Mouse (Mus musculus) cerebellum, adult (tissue): Measurements from ENCODE around the gene Gm3336.
A peak's percentile ranks its signal among the peaks of the same experiment; 100 is the strongest.

ENCODE experiments used
- ATAC-seq: cut with Nextera tagmentation; 2 replicates; pipeline ENCODE4 v1.9.2; 2017; ENCODE audit warnings: mild to moderate bottlenecking, moderate library complexity, mixed read lengths; ENCODE audit not compliant: insufficient number of reproducible peaks, low FRiP score, low TSS enrichment

Gm3336 gene

DNA sequence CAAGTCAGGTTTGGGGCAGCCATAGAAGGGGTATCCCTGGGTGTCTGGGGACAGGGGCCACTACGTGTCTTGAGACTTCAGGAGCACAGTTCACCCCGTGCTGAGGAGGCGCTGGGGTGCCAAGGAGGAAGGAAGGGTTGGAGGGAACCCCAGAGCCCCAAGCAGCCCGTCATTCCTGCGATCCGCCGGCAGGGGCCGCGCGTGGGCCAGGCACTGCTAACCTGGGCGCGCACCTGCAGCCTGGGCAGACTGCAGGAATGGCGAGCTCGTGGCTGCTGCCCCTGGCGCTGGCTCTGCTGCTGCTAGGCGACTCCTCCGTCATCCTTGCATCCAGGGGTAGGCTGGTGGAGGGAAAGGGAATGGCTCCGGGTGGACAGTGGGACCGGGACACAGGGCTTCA is at the start of gene Gm3336:
Gm3336 (plus strand) TSS at position 247 of the 400 bp plus-strand sequence.
- ATAC-seq, result peak; percentile 65

DNA sequence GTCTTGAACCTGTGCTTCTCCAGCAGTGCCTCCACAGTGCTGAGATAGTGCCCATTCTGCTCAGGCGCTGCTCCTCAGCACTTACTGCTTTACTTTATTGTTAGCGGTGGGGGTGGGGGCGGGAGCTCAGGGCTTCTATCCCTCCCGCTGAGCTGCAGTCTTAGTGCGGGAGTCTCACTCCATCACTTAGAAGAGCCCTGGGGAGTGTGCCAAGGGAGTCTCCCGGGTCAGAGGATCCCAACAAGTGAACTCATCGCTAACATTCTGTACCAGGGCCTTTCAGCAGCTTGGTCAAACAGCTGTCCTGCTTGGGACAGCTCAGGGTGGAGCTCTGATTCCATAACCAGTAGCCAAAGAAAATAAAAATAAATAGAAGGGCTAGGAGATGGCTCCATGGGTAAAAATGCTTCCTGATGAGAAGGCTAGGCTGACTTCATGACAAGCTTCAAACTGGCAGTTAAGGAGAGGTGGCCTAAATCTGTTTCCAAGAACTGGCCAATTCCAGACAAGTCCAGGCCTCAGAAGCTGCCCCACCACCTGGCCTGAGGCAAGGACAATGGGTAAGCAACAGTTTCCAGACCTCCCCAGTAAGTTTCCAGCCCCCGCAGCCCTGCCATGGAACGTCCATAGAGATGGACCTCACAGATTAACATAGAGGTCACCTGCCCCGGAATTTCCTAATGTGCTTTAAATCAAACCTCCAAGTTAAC is 46.6 kb upstream of the Gm3336 start:
- no peak for ATAC-seq

DNA sequence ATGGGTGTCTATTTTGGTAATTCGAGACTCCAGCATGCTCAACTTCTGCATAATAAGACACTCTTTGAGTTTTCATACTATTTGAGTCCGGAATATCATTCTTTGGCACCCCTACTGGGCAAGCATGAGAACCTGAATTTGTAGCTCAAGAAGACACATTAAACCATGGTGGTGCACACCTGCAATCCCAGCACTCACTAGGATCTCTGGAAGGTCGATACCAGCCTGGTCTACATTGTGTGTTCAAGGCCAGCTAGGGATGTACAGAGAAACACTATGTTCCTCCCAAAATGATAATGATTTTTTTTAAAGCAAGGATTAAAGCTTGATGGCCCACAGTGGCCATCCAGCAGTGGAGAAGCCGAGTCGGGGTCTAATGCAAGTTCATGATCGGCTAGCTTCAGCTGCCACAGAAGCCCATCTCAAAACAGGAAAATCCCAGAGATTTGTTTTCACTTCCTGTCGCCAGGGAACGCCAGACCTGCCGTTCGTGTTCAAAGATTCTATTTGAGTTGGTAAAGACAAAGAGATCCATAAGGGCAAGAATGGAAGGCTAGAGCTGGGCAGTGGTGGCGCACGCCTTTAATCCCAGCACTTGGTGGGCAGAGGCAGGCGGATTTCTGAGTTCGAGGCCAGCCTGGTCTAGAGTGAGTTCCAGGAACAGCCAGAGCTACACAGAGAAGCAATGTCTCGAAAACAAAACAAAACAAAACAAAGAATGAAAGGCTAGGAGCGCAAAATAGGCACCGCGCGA is 45.8 kb upstream of the Gm3336 start:
- ATAC-seq, result no peak

DNA sequence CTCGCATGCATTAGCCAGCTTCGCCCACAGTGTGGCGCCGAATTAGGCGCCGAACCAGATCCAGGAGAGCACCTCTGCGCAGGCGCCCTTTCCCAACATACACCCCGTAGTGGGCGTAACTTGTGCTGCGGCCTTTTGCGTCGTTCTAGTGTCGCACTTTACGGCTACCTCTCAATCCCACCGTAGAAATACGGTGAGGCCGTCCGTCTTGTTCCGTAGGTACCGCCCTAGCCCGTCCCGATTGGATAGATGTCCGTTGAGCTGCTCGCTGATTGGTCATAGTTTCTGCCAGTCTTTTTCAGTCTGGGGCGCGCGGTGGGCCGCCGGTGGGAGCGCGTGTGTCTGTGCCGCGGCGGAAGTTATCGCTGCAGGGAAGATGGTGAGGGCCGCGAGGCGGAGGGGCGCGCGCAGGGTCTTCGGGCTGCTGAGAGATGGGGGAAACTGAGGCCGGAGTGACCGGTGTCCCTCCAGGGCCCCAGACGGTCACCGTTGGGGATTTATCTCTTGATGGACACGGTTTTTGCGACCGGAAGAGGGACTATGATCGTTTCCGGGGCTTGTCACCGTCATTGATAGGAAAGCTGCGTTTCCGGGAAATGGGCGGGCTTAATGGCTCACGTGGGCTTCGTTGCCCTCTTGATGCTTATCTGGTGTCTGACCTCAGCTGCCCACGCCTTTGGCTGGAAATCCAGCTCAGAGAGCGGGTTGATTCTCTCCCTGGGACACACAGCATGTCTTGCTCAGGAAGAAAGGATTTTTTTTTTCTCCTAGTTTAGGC is 45.1 kb upstream of the Gm3336 start, which contains the start of gene Lsm4:
Lsm4 (plus strand) TSS at position 170 of the 778 bp plus-strand sequence.
- ATAC-seq, result peak; percentile 93

DNA sequence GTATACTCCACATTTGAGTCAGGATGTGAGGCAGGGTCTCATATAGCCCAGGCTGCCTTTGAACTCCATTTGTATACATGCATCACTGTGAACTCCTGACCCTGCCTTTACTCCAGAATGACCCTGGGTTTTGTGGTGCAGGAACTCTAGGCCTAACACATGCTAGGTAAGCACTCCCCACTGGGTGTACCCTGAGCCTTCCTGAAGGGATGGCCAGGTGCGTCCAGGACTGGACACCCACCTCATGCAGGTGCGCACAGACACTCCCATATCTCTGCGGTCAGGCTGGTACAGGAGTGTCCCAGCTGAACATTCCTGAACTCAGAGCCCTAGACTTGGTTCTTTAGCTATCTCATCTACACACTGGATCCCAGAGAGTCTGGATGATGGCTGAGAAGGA is 44.2 kb upstream of the Gm3336 start:
- no peak for ATAC-seq

DNA sequence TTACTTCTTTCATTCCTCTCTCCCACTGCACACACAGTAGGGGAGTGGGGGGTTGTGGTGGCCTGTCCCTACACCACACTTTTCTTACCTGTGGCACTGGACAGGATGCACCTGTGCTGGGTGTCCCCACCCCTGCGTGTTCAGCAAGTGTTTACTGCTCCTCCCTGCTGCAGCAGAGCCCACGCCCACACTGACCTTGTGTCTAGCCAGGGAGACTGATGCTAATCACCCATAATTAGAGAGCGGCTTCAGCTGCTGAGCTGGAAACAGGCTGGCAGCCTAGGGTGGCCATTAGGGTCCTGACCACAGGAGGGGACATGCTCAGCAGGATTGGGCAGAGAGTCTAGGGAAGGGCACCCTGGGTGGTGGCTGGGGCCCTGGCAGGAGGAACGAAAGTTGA is 43.6 kb upstream of the Gm3336 start:
- no peak for ATAC-seq

DNA sequence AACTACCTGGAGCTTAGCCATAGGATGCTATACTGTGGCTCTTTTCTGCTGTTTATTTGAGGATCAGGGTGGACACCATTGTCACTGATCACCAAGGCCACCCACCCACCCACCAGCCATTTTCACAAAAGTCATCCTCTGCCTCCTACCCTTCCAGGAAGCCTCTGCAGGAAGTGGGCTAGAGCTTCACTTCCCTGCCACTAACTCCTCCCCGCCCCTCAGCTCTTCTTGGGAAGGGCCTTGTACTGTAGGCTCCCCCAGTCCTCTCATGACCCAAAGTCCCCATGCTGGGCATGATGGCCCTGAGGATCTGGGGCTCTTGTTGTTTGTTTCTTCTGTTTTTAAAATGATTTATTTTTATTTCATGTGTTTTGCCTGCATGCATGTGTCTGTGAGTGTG is 43.0 kb upstream of the Gm3336 start:
- no peak for ATAC-seq

GRCm38 (mm10) chr8:70677451-70678080 is 40.8 kb upstream of the Gm3336 start:
- ATAC-seq, result no peak

GRCm38 (mm10) chr8:70678679-70679078 is 39.7 kb upstream of the Gm3336 start:
- ATAC-seq, result no peak

- ATAC-seq, result no peak
Measured at GRCm38 (mm10) chr8:70679404-70679803, 38.9 kb upstream of the Gm3336 start.

- ATAC-seq, result no peak
Measured at GRCm38 (mm10) chr8:70680039-70680438, 38.3 kb upstream of the Gm3336 start.

DNA sequence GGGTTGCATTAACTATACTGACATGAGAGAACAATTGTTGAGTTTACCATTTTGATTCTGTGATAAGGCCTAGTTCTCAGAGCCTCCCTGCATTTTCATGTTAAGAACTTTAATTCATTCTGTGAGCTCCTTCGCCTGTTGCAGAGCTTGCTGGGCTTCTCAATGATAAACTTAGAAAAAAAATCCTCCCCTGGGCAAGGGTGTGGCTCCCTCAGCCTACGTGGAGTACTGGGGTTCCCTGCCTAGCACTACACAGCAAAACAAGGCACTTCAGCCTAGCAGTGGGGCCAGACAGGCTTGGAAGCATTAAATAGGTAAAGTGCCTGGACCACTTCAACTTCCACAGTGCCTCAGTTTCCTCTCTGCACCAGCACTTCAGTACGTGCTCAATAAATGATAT is 36.9 kb upstream of the Gm3336 start:
- ATAC-seq, result no peak

- ATAC-seq, result no peak
Measured at GRCm38 (mm10) chr8:70682193-70682592, 36.1 kb upstream of the Gm3336 start.

- no peak for ATAC-seq
Measured at GRCm38 (mm10) chr8:70682692-70683091, 35.7 kb upstream of the Gm3336 start.

- no peak for ATAC-seq
Measured at GRCm38 (mm10) chr8:70684291-70684690, 34.1 kb upstream of the Gm3336 start.

GRCm38 (mm10) chr8:70687576-70687975 is 30.8 kb upstream of the Gm3336 start:
- no peak for ATAC-seq

GRCm38 (mm10) chr8:70688136-70688535 is 30.2 kb upstream of the Gm3336 start:
- no peak for ATAC-seq

DNA sequence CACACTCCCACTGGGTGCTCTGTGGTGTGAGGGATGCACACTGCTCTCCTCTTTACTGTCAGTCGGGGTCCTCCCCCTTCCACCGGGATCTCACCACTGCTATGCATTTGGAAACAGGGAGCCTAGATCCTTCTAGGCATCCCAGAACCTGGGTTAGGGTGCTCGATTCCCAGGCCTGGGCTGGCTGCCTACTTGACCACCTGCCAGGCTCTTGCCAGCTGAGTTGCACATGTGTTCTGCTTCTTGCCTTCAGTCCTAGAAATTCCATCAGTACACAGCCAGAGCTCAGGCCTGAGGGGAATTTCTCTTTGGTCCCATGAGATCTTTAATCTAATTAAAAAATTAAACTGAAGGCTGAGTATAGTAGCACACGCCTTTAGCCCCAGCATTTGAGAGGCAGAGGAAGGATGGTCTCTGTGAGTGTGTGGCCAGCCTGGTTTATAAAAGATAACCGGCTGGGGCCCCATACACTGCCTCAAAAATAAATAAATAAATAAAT is 28.4 kb upstream of the Gm3336 start:
- ATAC-seq, result no peak

DNA sequence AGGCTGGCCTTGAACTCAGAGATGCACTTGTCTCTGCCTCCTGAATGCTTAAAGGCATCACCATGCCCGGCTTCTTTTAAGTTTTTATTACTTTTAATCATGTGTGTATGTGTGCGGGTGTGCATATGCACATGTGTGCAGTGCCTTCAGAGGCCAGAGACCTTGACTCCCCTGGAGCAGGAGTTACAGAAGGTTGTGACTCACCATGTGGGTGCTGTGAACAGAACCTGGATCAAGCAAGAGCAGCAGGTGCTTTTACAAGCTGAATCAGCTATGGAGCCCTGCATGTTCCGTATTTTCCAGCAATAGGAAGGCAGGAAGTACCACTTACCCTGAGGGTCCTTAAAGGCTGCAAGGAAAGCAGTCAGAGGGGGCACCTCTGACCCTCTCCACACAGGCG is 27.1 kb upstream of the Gm3336 start:
- ATAC-seq, result no peak

GRCm38 (mm10) chr8:70691727-70692231 is 26.6 kb upstream of the Gm3336 start:
- no peak for ATAC-seq
